Mouse (Mus musculus): ENCODE measurements around the gene Fam189a1. TPM values are rescaled to one million over a fixed set of nuclear protein-coding genes. Genes with fewer than 3 reads are reported as not detected.

Fam189a1 gene
- total and polyA plus RNA-seq, 3 experiments: 0.10 TPM; not detected in 2

GRCm38 (mm10) chr7:64984468-64985120, 171.8 kb downstream of the Fam189a1 start:
- no peak for TF ChIP-seq USF1 (IDR thresholded peaks at IDR 0.05; ENCODE audit: low read depth, low read length)
- no peak for TF ChIP-seq NELFE (IDR thresholded peaks at IDR 0.05; ENCODE audit: low read depth, low read length)
- TF ChIP-seq IRF4 (IDR thresholded peaks at IDR 0.05; ENCODE audit: low read depth, low read length): no peak
- no peak for TF ChIP-seq CTCF (conservative IDR thresholded peaks at IDR 0.05 in 1 of 2, IDR thresholded peaks at IDR 0.05 in 1 of 2; ENCODE audit: low read depth in 2 of 2, low read length in 2 of 2)
- no peak for TF ChIP-seq ELF1 (IDR thresholded peaks at IDR 0.05; ENCODE audit: low read depth, low read length)
- TF ChIP-seq JUN (IDR thresholded peaks at IDR 0.05; ENCODE audit: insufficient read depth, low read depth, low read length): no peak
- no peak for TF ChIP-seq ZNF384 (IDR thresholded peaks at IDR 0.05; ENCODE audit: low read depth, low read length)
- no peak for TF ChIP-seq SIN3A (IDR thresholded peaks at IDR 0.05; ENCODE audit: low read length)
- no peak for TF ChIP-seq SMC3 (IDR thresholded peaks at IDR 0.05; ENCODE audit: low read depth, low read length)
- TF ChIP-seq ZC3H11A (IDR thresholded peaks at IDR 0.05; ENCODE audit: low read depth, low read length): no peak
- TF ChIP-seq ZKSCAN1 (IDR thresholded peaks at IDR 0.05; ENCODE audit: borderline replicate concordance, low read depth, low read length): no peak
- TF ChIP-seq CHD2 (IDR thresholded peaks at IDR 0.05; ENCODE audit: low read length): no peak
- TF ChIP-seq NRF1 (IDR thresholded peaks at IDR 0.05; ENCODE audit: low read depth, low read length): no peak
- TF ChIP-seq USF2 (conservative IDR thresholded peaks at IDR 0.05; ENCODE audit: low read depth, low read length): no peak
- DNase-seq (ENCODE audit: extremely low read depth): no peak
- Histone ChIP-seq H3K27ac (ENCODE audit: insufficient read depth, low read depth) (no peak overlapping the region), H3K27me3 (replicated peaks) (peaks cover 45% of the 10 kb centered on the region), H3K36me3 (replicated peaks in 1 of 2; ENCODE audit: control insufficient read depth in 1 of 2, insufficient read depth in 1 of 2, low read length in 1 of 2) (no peaks in the 10 kb centered on the region), H3K79me2 (replicated peaks; ENCODE audit: control insufficient read depth, extremely low read depth, insufficient read depth, poor library complexity, severe bottlenecking) (no peaks in the 10 kb centered on the region), H3K4me3 (replicated peaks in 1 of 3; ENCODE audit: low read depth in 2 of 3, low read length in 2 of 3, poor library complexity in 1 of 3) (no peak overlapping the region), H3K9me3 (replicated peaks; ENCODE audit: low read length) (no peaks in the 10 kb centered on the region), H3K4me1 (ENCODE audit: control insufficient read depth in 1 of 2, insufficient read depth in 2 of 2) (no peaks in the 10 kb centered on the region), H3K4me2 (ENCODE audit: insufficient read depth, low read depth, poor library complexity, severe bottlenecking) (no peak overlapping the region), H3K9ac (ENCODE audit: insufficient read depth, low read depth) (no peak overlapping the region)
- in situ Hi-C loops (cut with MboI; ENCODE audit: low pct_ligation_motif_present, low pct_unique_long_range_greater_than_20kb, low sequenced_read_pairs) (no loop called here), dilution Hi-C loops (cut with MboI; ENCODE audit: extremely low pct_ligation_motif_present, extremely low pct_unique_long_range_greater_than_20kb, low sequenced_read_pairs) (no loop called here)

- TF ChIP-seq POLR2A (IDR thresholded peaks at IDR 0.05; ENCODE audit: low read depth, low read length) (no peak), E2F4 (IDR thresholded peaks at IDR 0.05; ENCODE audit: insufficient replicate concordance, low read depth, low read length) (no peak), MAX (IDR thresholded peaks at IDR 0.05; ENCODE audit: low read length) (no peak)
- no peaks in the 10 kb centered on the region for H3K4me1 ChIP-seq (ENCODE audit: control insufficient read depth in 1 of 2, insufficient read depth in 2 of 2)
- in situ Hi-C loops (cut with MboI; ENCODE audit: low pct_ligation_motif_present, low pct_unique_long_range_greater_than_20kb, low sequenced_read_pairs): no loop called here
Observed at GRCm38 (mm10) chr7:64981511-64982235, 174.7 kb downstream of the Fam189a1 start.

More at GRCm38 (mm10) chr7:64981511-64982235, 174.7 kb downstream of the Fam189a1 start:
- dilution Hi-C loops (cut with MboI; ENCODE audit: extremely low pct_ligation_motif_present, extremely low pct_unique_long_range_greater_than_20kb, low sequenced_read_pairs): no loop called here
- Histone ChIP-seq H3K27ac (ENCODE audit: insufficient read depth, low read depth) (no peak overlapping the region), H3K27me3 (replicated peaks) (peaks cover 46% of the 10 kb centered on the region), H3K36me3 (replicated peaks in 1 of 2; ENCODE audit: control insufficient read depth in 1 of 2, insufficient read depth in 1 of 2, low read length in 1 of 2) (no peaks in the 10 kb centered on the region), H3K4me2 (ENCODE audit: insufficient read depth, low read depth, poor library complexity, severe bottlenecking) (no peak overlapping the region), H3K79me2 (replicated peaks; ENCODE audit: control insufficient read depth, extremely low read depth, insufficient read depth, poor library complexity, severe bottlenecking) (no peaks in the 10 kb centered on the region), H3K9ac (ENCODE audit: insufficient read depth, low read depth) (no peak overlapping the region), H3K9me3 (replicated peaks; ENCODE audit: low read length) (no peaks in the 10 kb centered on the region), H3K4me3 (replicated peaks in 1 of 3; ENCODE audit: low read depth in 2 of 3, low read length in 2 of 3, poor library complexity in 1 of 3) (no peak overlapping the region)
- DNase-seq (ENCODE audit: extremely low read depth): no peak
